Mouse (Mus musculus) frontal cortex, postnatal 36 days (tissue): ENCODE measurements around the gene Slc25a42.

Experiments
- DNase-seq, 2 experiments: peaks; one replicate each; pipeline ENCODE4 v3.0.0; 2022; ENCODE audit warnings: low spot score in 2 of 2

The Slc25a42 gene

GRCm38 (mm10) chr8:70170748-70171147 lies 41.4 kb downstream of the Slc25a42 start:
- DNase-seq: no peak

DNA sequence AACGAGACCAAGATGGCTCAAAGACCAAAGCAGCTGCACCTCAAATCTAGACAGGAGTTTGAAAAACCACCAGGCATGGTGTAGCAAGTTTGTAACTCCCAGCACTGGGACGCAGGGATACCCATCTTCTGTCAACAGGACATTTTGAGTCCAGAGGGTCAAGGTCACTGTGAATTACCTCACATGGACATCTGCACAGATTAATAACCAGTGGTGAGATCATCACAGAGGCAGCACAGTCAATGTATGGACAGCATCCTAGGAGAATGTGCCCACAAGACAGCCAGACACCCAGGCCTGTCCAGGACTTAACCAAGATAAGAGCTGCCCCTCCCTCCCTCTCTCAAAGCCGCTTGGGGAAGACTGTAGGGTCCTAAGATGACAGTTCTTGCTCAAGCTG lies 42.0 kb downstream of the Slc25a42 start:
- no peak for DNase-seq

- peak; percentile 43 to 49 for DNase-seq
These were observed 45.5 kb downstream of the Slc25a42 start for GRCm38 (mm10) chr8:70166504-70167110.

DNA sequence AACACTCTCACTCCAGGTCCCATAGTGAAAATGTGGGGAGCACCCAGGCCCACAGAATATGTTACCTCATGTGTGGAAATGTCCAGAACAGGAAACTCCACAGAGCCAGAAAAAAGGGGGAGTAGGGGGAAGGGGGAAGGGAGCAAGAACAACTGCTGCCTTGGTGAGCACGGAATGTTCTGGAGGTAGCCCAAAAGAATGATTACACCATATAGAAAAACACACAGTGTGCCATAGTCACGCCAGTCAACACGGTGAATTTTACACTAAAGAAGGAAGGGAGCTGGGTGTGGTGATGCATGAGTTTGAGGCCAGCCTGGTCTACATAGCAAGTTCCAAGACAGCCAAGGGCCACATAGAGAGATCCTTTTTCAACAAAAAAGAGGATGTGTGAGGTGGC lies 48.8 kb downstream of the Slc25a42 start:
- no peak for DNase-seq

DNA sequence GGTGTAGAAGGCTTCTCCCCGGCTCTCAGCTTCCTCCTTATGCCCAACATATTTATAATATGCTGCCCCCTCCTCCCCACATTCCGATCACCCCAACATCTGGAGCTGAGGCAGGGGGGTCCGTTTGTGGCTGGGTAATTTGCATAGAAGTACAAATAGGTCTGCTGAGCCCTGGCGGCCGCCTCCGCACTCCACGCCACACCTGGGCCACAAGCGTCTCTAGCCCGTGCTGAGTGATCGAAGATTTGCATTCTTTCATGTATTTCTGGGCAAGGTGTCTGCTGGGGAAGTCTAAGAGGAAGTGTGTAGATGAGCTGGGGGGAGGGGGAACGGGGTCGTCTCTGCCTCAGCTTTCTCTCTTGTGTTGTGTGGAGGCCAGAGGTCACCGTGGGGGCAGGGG lies 52.1 kb downstream of the Slc25a42 start:
- no peak for DNase-seq

GRCm38 (mm10) chr8:70159211-70159610 lies 52.9 kb downstream of the Slc25a42 start:
- DNase-seq: no peak

DNA sequence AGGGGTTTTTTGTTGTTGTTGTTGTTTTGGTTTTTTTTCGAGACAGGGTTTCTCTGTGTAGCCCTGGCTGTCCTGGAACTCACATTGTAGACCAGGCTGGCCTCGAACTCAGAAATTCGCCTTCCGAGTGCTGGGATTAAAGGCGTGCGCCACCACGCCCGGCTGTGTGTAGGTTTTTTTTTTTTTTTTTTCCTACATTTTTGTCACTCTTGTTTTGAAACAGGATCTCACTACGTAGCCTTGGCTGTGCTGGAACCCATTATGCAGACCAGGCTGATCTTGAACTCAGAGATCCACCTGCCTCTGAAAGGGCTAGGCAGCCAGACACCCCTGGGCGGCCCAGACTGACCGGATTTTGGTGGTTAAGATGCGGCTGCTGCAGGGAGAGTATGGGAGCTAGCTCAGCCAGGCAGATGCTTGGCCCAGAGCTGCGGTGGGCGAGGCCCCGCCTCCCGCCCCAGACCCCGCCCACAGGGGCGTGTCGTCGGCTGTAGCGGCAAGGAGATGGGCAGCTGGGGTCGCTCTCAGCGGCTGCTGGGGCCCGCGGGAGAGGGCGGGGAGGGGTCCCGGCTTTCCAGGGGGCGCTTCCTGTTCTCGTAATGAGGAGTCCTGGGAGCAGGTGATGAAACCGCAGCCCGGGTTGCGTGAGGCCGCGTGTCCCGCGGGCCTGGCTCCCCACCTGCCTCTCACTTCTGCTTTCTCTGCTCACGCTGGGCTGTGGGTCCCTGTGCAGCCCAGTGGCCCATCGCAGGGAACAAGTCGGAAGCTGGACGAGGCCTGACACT lies 53.8 kb downstream of the Slc25a42 start:
- peak; percentile 52 to 63 for DNase-seq

- no peak for DNase-seq
These were observed 54.8 kb downstream of the Slc25a42 start for GRCm38 (mm10) chr8:70157240-70157800.

GRCm38 (mm10) chr8:70152537-70153257 lies 59.4 kb downstream of the Slc25a42 start:
- peak; percentile 30 to 42 for DNase-seq

DNA sequence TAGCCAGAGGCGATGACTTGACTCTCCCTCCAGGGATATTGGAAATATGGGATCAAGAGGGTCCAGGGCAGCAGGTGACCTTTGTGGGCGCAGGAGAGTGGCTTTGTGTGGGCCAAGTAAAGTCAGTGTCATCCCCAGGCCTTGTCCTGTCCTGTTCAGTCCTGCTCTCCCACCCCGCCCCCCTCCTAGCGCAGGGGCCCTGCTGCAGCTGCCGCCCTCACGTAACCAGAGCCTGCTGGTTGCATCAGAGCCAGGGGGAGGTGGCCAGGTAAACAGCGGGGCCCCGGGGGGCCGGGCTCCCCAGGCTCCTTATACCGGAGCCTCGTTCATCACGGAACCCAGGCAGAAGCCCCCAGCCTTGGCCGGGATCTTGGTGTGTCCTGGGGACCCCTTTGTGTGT lies 61.9 kb downstream of the Slc25a42 start:
- no peak for DNase-seq

- no peak for DNase-seq
These were observed 64.2 kb downstream of the Slc25a42 start for GRCm38 (mm10) chr8:70147678-70148607.

DNA sequence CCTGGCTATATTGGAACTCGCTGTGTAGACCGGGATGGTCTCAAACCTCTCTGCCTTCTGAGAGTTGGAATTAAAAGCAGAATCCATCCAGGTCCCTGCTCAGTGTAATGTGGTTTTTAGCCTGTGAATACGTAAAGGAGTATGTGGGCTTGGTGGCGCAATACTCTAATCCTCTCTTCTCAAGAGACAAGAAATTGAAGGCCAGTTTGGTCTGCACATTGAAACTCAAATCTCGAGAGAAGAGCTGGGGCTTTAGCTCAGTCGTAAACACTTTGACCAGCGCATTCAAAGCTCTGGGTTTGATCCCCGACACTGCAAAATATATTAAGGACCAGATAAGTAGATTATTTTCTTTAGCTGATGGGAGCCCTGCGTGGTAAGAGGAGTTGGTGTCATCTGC lies 72.1 kb downstream of the Slc25a42 start:
- DNase-seq: no peak

GRCm38 (mm10) chr8:70139026-70139857 lies 72.9 kb downstream of the Slc25a42 start, which contains the start of the genes Rfxank, Borcs8 and Mef2b:
Gene Rfxank (minus strand): TSS chr8:70139154.
Gene Borcs8 (plus strand): TSS chr8:70139499.
Gene Mef2b (plus strand): TSS chr8:70139711.
- DNase-seq: peak; percentile 98

GRCm38 (mm10) chr8:70137890-70138289 lies 74.2 kb downstream of the Slc25a42 start:
- no peak for DNase-seq

GRCm38 (mm10) chr8:70136591-70136990 lies 75.5 kb downstream of the Slc25a42 start:
- DNase-seq: no peak

- DNase-seq: no peak
These were observed 77.2 kb downstream of the Slc25a42 start for GRCm38 (mm10) chr8:70134931-70135330.
